Mouse (Mus musculus): ENCODE measurements at regions not wholly inside any gene's neighbourhood (a gene's known extent, or its start where the extent isn't known, plus 50 kb on each side); places are given as distances from the start of the nearest gene placed in this dataset.

GRCm38 (mm10) chr7:40671068-40671467 lies 227.1 kb upstream of the Vstm2b start:
- no peak for DNase-seq

- DNase-seq = no peak
These were observed 225.8 kb upstream of the Vstm2b start for GRCm38 (mm10) chr7:40672348-40672747.

GRCm38 (mm10) chr7:40674397-40674796 lies 223.7 kb upstream of the Vstm2b start:
- DNase-seq = no peak

- peak; percentile 3 for DNase-seq
These were observed 220.5 kb upstream of the Vstm2b start for GRCm38 (mm10) chr7:40677601-40678000.

- DNase-seq = peak; percentile 3
These were observed 217.6 kb upstream of the Vstm2b start for GRCm38 (mm10) chr7:40680567-40680966.

GRCm38 (mm10) chr7:40680993-40681392 lies 217.1 kb upstream of the Vstm2b start:
- no peak for DNase-seq

- no peak for DNase-seq
These were observed 215.0 kb upstream of the Vstm2b start for GRCm38 (mm10) chr7:40683176-40683575.

- DNase-seq = no peak
These were observed 214.5 kb upstream of the Vstm2b start for GRCm38 (mm10) chr7:40683641-40684040.

- DNase-seq = no peak
These were observed 211.1 kb upstream of the Vstm2b start for GRCm38 (mm10) chr7:40687005-40687404.

GRCm38 (mm10) chr7:40688546-40688945 lies 209.6 kb upstream of the Vstm2b start:
- DNase-seq = no peak

GRCm38 (mm10) chr7:40693755-40694154 lies 204.4 kb upstream of the Vstm2b start:
- no peak for DNase-seq

GRCm38 (mm10) chr7:40697551-40697950 lies 200.6 kb upstream of the Vstm2b start:
- DNase-seq = no peak

- no peak for DNase-seq
These were observed 199.8 kb upstream of the Vstm2b start for GRCm38 (mm10) chr7:40698309-40698708.

GRCm38 (mm10) chr7:40699633-40700032 lies 198.5 kb upstream of the Vstm2b start:
- DNase-seq = no peak

GRCm38 (mm10) chr7:40700656-40701055 lies 197.5 kb upstream of the Vstm2b start:
- DNase-seq = no peak

- peak; percentile 25 for DNase-seq
These were observed 195.7 kb upstream of the Vstm2b start for GRCm38 (mm10) chr7:40702191-40703045.

- DNase-seq = no peak
These were observed 189.9 kb upstream of the Vstm2b start for GRCm38 (mm10) chr7:40708231-40708630.

GRCm38 (mm10) chr7:40717991-40718390 lies 180.1 kb upstream of the Vstm2b start:
- no peak for DNase-seq

GRCm38 (mm10) chr7:40736971-40737468 lies 161.1 kb upstream of the Vstm2b start:
- no peak for DNase-seq

- DNase-seq = no peak
These were observed 160.6 kb upstream of the Vstm2b start for GRCm38 (mm10) chr7:40737496-40737895.

GRCm38 (mm10) chr7:40738174-40738573 lies 160.0 kb upstream of the Vstm2b start:
- DNase-seq = no peak

- DNase-seq = no peak
These were observed 155.5 kb upstream of the Vstm2b start for GRCm38 (mm10) chr7:40742553-40743151.

- DNase-seq = no peak
These were observed 146.3 kb upstream of the Vstm2b start for GRCm38 (mm10) chr7:40751779-40752178.

- DNase-seq = no peak
These were observed 145.9 kb upstream of the Vstm2b start for GRCm38 (mm10) chr7:40752195-40752594.
